Mouse (Mus musculus) ES-CJ7 (cell line): Measurements from ENCODE around the gene Usp37.
A peak's percentile ranks its signal among the peaks of the same experiment; 100 is the strongest.
"Not testable (repeated sequence)": the region's sequence is repeated elsewhere in the genome, so short reads cannot be mapped to it uniquely, and the experiment has no call there.

ENCODE experiments used
- DNase-seq: peaks from one replicate; pipeline ENCODE4 v3.0.0; 2011; ENCODE audit warnings: low read depth, low spot score

The Usp37 gene

DNA sequence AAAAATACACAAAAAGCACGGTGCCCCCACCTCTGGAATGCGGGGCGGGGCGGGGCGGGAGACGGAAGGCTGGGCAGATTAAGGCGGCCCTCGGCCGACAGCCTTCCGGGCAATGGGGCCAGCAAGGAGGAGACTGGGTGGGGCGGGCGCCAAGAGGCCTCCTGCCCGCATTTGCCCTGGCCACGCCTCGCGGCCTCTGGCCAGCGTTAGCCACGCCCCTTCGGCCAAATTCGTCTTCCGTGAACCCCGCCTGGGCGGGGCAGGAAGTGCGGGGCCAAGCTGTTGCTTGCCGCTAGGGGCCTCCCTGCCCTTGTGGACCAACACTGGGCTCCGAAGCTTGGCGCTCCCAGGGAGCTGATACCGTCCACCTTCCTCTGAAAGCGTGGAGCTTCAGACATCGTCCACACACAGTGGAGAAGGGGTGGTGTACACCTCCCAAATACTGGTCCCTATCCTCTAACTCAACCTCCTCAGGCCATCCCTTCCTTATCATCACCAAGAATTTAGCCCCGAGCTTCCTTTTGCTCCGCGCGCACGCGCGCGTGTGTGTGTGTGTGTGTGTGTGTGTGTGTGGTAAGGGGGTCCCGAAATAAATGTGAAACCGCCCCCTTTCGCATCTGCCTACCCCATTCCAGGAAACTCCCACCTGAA is 146.7 kb downstream of the Usp37 start:
- DNase-seq, result peak; percentile 98

DNA sequence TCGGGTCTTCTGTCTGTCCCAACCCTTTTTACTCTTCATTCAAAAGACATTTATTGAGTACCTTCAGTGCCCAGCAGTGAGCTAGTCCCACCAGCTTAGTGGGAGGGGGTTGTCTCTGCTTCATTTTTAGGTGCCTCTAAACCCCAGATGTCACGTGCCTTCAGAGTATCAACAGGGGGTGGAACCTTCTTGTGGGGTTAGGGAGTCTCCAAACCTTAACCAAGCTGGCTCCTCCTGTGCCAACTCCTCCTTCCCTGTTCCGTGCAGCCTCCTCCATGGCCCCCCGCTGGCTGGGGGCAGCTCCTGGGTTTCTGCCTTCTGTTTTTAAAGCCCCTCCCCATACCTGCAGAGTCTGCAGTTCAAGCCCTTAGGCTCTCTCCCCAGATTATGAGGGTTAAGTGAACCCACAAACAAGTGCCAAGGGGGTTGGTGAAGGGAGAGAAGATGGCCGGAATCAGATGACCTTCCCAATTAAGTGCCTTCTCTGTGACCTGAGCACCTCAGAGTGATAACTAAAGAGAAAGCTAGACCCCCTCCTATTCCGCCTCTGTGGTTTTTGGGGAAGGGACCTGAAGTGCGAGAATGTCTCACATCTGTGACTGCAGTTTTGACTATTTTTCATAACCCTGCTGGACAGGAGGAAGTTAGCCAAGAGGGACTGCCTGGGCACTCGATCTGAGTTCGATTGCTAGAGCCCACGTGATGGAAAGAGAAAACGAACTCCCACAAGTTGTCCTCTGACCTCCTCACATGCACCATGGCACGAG is 147.4 kb downstream of the Usp37 start:
- not testable (repeated sequence) for DNase-seq

DNA sequence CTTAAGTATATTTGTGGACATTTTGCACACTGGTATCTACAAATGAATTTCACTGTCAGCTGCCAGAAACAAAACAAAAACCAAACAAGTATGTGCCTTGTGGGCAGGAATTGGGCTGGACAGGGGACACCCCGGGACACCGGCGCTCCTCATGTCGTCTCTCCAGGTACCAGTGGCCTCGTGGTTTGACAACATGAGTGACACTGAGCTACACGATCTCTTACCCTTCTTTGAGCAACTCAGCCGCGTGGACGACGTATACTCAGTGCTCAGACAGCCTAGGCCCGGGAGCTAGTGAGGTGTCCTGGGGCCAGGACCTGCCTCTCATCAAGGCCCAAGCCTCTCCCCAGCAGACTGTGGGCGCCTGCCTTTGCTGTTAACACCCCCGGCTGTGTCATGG is 148.8 kb downstream of the Usp37 start:
- no peak for DNase-seq

DNA sequence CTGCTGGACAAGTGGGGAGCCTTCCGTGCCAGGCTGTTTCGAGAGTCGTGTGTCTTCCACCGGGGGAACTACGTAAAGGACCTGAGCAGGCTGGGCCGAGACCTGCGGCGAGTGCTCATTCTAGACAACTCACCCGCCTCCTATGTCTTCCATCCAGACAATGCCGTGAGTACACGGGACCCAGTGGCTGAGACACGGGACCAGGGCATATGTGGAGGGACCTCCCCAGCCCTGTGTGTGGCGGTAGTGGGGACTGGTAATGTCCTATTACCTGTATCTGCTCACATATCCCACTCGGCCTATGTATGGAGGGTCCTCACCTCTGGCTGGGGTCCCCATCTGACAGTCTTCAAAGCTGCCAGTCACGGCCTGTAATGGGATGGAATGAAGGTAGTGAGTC is 149.2 kb downstream of the Usp37 start:
- no peak for DNase-seq

DNA sequence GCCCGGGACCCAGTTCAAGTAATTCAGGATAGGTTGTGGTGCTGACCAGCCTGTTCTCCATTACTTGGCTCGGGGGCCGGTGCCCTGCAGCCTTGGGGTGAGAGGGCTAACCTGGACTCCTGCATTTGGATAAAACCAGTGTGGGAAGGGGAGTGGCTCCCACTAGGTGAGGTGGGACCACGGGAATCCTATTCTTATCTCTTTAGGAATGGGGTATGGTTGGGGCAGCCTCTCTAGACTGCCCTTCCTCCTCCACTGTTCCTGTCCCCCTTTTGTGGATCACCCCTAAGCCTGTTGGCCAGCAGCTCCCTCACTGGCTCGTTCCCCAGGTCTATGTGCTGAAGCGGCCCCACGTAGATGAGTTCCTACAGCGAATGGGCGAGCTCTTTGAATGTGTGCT is 149.8 kb downstream of the Usp37 start:
- no peak for DNase-seq

DNA sequence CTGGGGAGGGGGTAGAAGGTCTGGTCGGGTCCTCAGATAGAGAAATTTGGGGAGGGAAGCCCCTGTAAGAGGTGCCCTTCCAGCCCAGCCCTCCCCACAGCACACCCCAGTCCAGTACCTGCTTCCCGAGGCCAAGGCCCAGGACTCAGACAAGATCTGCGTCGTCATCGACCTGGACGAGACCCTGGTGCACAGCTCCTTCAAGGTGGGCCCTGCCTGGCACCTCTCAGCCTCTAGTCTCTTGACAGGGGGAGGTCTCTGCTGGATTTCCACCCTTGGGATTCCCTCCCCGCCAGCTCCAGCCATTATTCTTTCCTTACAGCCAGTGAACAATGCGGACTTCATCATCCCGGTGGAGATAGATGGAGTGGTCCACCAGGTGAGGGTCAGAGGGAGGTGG is 150.4 kb downstream of the Usp37 start:
- DNase-seq, result no peak

DNA sequence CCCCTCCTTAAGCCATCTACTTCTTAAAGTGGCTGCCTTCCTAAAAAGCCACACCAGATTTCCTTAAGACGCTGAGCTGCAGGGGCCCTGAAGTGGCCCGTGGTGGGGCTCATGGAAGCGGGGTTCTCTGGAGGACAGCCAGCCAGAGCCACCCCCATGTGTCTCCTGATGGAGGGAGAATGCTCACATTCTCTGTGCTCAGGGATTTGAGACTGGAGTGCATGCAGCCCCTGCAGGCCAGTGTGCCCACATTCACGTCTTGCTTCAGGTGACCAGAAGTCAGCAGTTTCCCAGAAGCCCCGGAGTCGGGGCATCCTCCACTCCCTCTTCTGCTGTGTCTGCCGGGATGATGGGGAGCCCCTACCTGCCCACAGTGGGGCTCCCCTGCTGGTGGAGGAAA is 151.1 kb downstream of the Usp37 start:
- DNase-seq, result no peak

DNA sequence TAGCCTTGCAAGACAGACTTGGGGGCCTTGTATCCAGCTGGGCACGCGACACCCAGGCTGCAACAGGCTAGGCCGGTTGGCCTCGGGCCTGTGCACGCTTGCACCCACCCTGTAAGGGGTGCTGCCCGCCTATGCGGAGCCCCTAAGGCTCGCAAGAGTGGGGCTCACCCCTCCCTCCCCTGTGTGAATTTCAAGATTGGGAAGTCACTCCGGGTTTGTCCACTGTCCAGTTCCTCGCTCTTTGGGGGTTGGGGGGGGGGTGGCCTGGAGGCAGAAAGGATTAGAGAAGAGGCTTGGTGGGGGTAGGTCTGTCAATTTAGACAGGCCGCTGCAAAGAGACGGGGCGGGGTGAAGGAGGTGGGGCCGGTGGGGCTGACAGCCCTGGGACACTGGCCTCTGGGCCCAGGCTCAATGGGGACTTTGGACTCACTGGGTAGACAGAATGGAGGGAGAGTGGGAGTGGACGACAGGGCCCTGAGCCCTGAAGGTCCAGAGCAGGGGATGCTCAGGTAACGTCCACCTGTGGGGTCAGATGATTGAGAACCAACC is 151.6 kb downstream of the Usp37 start:
- no peak for DNase-seq

DNA sequence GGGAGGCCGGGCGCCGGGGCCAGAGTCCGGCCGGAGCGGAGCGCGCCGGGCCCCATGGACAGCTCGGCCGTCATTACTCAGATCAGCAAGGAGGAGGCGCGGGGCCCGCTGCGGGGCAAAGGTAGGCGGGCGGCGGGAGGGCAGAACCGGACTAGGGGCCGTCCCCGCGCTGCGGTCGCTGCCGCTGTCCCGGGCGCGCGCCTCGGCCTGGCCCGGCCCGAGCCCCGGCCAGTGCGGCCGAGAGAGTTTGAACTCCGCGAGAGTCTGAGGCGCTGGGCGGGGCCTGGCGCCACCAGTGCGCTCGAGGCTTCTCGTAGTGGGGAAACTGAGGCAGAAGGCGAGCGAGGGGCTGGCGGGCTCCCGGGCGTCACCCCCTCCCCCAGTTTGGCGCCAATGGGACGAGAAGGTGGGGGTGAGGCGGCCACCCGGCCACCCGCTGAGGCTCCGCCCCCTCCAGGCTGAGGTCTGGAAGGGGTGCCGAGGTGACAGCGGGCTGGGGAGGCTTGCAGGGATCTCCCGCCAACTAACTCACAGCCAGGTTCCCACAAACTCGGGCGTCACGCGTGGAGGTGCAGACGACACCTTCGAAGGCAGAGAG is 152.1 kb downstream of the Usp37 start:
- DNase-seq, result peak; percentile 56

DNA sequence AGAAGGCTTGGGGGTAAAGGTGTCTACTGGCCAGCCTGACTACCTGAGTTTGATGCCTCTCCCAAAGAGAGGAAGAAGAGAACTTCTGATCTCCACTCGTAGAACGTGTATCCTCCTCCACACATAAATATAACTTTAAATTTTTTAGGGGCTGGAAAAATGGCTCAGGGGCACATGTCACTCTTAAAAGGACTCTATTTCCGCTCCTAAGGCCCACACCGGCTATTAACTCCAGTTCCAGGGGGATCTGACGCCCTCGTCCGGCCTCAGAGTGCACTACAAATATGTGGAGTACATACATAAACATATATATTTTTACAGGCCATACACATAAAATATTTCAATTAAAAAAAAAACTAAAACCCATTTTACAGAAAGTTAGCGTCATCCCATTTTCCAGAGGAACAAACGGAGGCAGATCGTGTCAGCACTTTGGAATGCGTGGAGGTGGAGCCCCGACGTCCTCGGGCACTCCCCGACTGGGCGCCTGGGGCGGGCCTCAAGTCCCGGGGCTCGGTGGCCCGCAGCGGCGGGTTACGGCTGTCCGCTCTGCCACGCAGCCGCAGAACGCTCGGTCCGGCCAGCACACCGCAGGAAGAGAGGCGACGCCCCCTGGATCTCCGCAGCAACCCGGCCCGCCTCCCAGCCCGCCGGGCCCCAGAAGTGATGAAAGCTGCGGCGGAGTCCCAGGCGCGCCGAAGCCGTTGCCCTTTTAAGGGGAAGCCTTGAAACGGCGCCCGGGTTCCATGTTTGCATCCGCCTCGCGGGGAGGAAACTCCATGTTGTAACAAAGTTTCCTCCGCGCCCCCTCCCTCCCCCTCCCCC is 152.9 kb downstream of the Usp37 start, which contains the start of gene Ctdsp1:
Gene Ctdsp1, plus strand, starts transcription at position 586 of the 825 bp plus-strand sequence.
- DNase-seq, result peak; percentile 91

DNA sequence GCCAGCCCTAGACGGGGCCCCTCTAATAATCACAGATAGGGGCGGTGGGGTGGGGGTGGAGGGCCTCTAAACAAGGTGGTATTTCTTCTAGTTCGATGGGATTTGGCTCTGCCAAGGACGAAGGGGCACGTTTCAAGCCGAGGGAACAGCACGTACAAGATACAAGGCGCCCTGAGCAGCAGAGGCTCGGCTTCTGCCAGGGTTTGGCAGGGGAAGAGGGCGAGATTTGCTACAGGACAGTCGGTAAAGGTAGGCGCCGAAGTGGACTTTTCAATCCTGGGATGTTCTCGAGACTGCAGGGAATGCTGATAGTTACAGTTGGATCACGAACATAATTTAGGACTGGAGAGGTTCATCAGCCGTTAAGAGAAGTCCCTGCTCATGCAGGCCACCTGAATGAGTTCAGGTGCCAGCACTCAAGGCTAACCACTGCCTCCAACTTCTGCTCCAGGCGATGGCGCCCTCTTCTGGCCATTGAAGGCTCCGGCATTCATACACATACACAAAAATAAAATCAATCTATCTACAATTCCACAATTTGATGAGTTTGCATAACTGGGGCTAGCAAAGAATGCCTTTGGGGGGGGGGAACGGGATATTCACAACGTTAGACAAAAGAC is 153.7 kb downstream of the Usp37 start:
- DNase-seq, result peak; percentile 92

DNA sequence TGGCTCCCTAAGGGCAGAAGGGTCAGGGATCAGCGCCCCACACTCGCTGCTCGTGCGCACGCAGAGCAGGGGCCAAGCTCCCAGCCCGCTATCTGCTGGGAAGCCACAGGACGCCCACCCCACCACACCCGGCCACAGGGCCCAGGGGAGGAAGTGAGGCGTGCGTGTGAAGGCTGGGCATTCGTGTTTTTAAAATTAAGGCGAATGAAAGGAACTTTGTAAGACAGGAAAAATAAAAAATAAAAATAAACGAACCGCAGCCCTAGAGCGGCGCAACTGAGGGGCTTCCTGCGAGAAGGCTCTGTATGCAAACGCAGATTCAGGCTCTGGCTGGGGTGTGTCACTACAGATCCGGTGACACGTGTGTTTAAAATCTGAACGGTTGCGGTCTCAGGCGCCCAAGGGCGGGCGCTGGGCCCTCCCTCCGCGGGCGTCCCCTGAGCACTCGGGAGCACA is 154.2 kb downstream of the Usp37 start:
- DNase-seq, result peak; percentile 73

DNA sequence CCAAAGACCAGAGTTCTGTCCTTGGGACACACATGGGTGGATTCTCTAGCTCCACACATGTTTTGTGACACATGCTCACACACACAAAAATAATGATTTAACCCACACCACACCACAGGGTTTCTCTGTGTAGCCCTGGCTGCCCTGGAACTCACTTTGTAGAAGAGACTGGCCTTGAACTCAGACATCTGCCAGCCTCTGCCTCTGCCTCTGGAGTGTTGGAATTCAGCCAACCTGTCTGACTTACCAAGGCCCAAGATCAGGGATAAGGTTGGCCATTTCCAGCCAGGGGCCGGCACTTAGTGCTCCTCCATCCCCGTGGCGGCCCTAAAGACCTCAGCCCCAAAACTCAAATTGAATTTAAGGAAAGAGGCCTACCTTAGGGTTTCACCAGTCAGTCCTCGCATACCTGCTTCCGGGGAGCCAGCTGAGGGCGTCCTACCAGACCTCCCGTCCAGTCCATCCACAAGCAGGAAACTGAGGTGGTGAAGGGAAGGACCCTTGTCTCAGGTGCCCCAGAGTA is 155.6 kb downstream of the Usp37 start:
- DNase-seq, result no peak

DNA sequence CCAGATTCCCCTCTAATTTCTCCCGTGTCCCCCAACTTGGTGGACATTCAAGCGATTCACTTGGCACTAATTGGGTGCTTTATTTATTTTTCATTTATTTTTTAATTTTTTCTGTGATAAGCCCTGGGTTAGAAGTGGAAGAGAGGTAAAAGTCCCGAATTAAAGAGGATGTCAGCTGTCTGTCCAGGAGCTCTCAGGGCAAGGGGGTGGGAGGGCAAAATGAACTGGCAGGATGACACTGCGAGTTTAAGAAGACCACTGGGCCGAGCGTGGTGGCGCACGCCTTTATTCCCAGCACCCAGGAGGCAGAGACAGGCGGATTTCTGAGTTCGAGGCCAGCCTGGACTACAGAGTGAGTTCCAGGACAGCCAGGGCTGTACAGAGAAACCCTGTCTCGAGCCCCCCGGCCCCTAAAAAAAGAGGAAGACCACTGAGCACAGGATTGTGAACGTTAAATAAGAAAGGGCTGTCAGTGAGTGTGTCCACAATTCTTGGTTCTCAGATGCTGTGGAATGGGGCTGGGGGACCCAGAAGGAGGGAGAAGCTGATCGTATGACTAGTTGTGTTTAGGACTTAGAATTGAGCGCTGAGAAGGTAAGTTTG is 156.6 kb downstream of the Usp37 start:
- DNase-seq, result no peak

DNA sequence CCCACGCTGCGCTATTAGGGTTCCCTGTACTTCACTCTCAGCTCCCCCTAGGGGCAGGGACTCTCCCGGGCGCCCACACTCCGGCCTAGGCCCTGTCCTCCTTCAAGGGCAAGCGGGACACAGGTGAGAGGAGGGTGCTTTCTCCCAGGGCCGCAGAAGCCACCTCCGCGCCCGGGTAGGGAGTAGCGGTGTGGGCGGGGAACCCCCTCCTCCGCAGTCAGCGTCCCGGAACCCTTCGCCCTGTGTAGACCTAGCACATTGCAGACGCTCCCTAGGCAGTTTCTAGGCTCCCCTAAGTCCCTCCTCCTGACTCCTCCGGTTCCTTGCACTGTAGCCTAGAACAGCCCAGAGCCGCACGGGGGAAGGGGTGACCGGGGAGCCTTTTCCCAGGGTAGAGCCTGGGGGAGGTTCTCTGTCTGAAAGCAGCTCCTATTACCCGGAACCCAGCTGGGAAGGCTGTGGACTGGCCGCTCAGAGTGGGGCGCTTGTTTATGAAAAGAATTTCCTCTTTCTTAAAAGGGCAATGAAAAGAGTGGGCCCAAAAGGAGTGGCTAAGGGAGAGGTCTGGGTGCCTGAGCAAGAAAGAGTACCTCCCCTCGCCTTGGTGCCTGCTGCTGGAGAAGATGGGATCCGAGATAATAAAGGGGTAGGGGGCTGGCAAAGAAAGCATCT is 157.2 kb downstream of the Usp37 start:
- peak; percentile 100 for DNase-seq

DNA sequence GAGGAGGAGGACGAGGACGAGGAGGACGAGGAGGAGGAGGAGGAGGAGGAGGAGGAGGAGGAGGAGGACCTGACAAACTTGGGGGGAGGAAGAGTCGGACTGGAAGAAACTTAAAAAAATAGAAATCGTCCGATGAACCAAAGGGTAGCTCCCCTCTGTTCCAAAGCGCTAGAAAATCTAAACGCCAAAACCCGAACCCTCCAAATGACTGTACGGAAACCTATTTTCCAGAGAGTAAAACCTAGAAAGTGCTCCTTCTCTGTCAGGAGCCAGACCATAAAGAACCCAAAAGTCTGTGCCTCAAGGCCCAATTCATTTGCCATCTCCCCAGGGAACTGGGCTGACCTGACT is 157.7 kb downstream of the Usp37 start:
- no peak for DNase-seq

DNA sequence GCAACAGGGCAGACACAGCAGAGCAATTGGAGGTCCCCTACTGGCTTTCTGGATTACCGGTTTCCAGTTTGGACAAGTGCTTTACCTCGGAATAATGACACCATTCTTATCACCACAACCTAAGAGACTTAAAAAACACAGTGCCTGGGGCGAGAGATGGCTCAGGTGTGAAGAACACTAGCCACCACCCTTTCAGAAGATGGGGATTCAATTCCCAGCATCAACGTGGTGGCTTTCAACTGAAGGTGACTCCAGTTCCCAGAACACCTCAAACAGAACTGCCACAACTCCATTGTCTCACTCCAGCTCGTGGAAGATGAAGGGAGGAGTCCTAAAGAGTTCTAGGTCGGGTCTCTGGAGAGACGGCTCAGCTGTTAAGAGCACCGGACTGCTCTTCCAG is 158.6 kb downstream of the Usp37 start:
- DNase-seq, result peak; percentile 58
